Mouse (Mus musculus): Measurements from ENCODE around the gene Npff.
A peak's percentile ranks its signal among the peaks of the same experiment; 100 is the strongest.

Npff gene

GRCm38 (mm10) chr15:102519211-102520141 lies 5.3 kb downstream of the Npff start:
- no peak for DNase-seq

- DNase-seq = peak in 1 of 2 experiments; percentile 37
These were observed 5.9 kb downstream of the Npff start for GRCm38 (mm10) chr15:102518859-102519201.

GRCm38 (mm10) chr15:102517976-102518858 lies 6.5 kb downstream of the Npff start, which contains the start of gene Tarbp2:
Gene Tarbp2 (plus strand): TSS chr15:102518192.
- DNase-seq = peak; percentile 100

GRCm38 (mm10) chr15:102517631-102517975 lies 7.1 kb downstream of the Npff start:
- no peak for DNase-seq

- peak; percentile 68 to 84 for DNase-seq
These were observed 7.9 kb downstream of the Npff start, which contains the start of gene Map3k12 for GRCm38 (mm10) chr15:102516728-102517404. Gene Map3k12 (minus strand): TSS chr15:102517064.

GRCm38 (mm10) chr15:102516293-102516692 lies 8.4 kb downstream of the Npff start:
- peak in 1 of 2 experiments; percentile 53 for DNase-seq

- DNase-seq = no peak
These were observed 9.0 kb downstream of the Npff start for GRCm38 (mm10) chr15:102515791-102516190.

GRCm38 (mm10) chr15:102515261-102515660 lies 9.5 kb downstream of the Npff start:
- DNase-seq = no peak

- DNase-seq = no peak
These were observed 11.7 kb downstream of the Npff start for GRCm38 (mm10) chr15:102513004-102513403.

GRCm38 (mm10) chr15:102512471-102512870 lies 12.3 kb downstream of the Npff start:
- no peak for DNase-seq

GRCm38 (mm10) chr15:102512010-102512409 lies 12.7 kb downstream of the Npff start:
- no peak for DNase-seq

- DNase-seq = peak in 1 of 2 experiments; percentile 39
These were observed 13.4 kb downstream of the Npff start for GRCm38 (mm10) chr15:102511285-102511833.

GRCm38 (mm10) chr15:102510590-102511284 lies 14.0 kb downstream of the Npff start:
- DNase-seq = peak; percentile 91 to 94

- no peak for DNase-seq
These were observed 14.6 kb downstream of the Npff start for GRCm38 (mm10) chr15:102510110-102510509.

- DNase-seq = no peak
These were observed 16.4 kb downstream of the Npff start for GRCm38 (mm10) chr15:102508336-102508735.

- no peak for DNase-seq
These were observed 17.2 kb downstream of the Npff start for GRCm38 (mm10) chr15:102507561-102507960.

- DNase-seq = no peak
These were observed 17.9 kb downstream of the Npff start for GRCm38 (mm10) chr15:102506864-102507263.

GRCm38 (mm10) chr15:102506464-102506830 lies 18.3 kb downstream of the Npff start:
- no peak for DNase-seq

GRCm38 (mm10) chr15:102505770-102506463 lies 18.8 kb downstream of the Npff start:
- DNase-seq = no peak

- no peak for DNase-seq
These were observed 19.5 kb downstream of the Npff start for GRCm38 (mm10) chr15:102505073-102505769.

Data from kidney, postnatal 25 days (tissue).